Mouse (Mus musculus) G1E (cell line): Measurements from ENCODE around the gene Lrmda. TPM values are rescaled to one million over a fixed set of nuclear protein-coding genes. Genes with fewer than 3 reads are reported as not detected.

Source experiments
- ATAC-seq: 2 replicates; pipeline ENCODE4 v1.8.0; 2016; ENCODE audit warnings: mild to moderate bottlenecking; ENCODE audit not compliant: insufficient number of reproducible peaks, poor library complexity, low FRiP score, severe bottlenecking; ENCODE audit errors: extremely low read depth
- DNase-seq: peaks from one replicate; pipeline ENCODE4 v3.0.0; 2012; ENCODE audit warnings: low spot score
- H3K27me3 ChIP-seq: 2 replicates; pipeline ENCODE4 v1.6.1; 2012; ENCODE audit warnings: mild to moderate bottlenecking, low read length, inconsistent platforms; ENCODE audit not compliant: insufficient read depth
- H3K36me3 ChIP-seq: replicated peaks from 2 replicates; pipeline ENCODE3; 2012; ENCODE audit warnings: mild to moderate bottlenecking, inconsistent platforms
- H3K4me1 ChIP-seq: 2 replicates; pipeline ENCODE4 v1.6.1; 2012; ENCODE audit warnings: low read depth, low read length, inconsistent platforms, mixed read lengths; ENCODE audit not compliant: insufficient read depth
- H3K4me3 ChIP-seq: 2 replicates; pipeline ENCODE4 v1.5.1; 2012; ENCODE audit warnings: low read depth, mild to moderate bottlenecking, inconsistent platforms, low read length, moderate library complexity, mixed read lengths
- H3K9me3 ChIP-seq: replicated peaks from 2 replicates; pipeline ENCODE4 v1.6.1; 2012; ENCODE audit warnings: inconsistent platforms
- CTCF ChIP-seq: IDR thresholded peaks from 2 replicates; pipeline ENCODE4 v1.5.1; 2012; ENCODE audit warnings: low read depth, low read length, inconsistent platforms, mixed read lengths
- GATA1 ChIP-seq: IDR thresholded peaks from 2 replicates; pipeline ENCODE4 v1.6.1; 2012; ENCODE audit warnings: borderline replicate concordance, low read length, inconsistent platforms, mixed read lengths
- GATA2 ChIP-seq: IDR thresholded peaks from 2 replicates; pipeline ENCODE4 v1.6.1; 2012; ENCODE audit warnings: low read depth, low read length, inconsistent platforms, borderline replicate concordance
- POLR2AphosphoS5 ChIP-seq: IDR thresholded peaks from 2 replicates; pipeline ENCODE4 v1.6.1; 2012; ENCODE audit warnings: low read depth, low read length, inconsistent platforms; ENCODE audit not compliant: insufficient replicate concordance
- TAL1 ChIP-seq: conservative IDR thresholded peaks from 2 replicates; pipeline ENCODE4 v1.6.1; 2012; ENCODE audit warnings: low read depth, low read length, inconsistent platforms, mixed read lengths
- polyA plus RNA-seq: library from polyadenylated mRNA; stranded (reverse); fragments of >175 nt; gene quantifications from 2 replicates; pipeline ENCODE4 v1.2.3, GENCODE M21; 2012
- total RNA-seq, 2 experiments: library from RNA; stranded (forward) in 1 of 2; stranded (reverse) in 1 of 2; fragments of 200-1000 nt in 1 of 2; fragments of >200 nt in 1 of 2; fragmentation: Nextera tagmentation in 1 of 2; gene quantifications; 2 replicates each; pipeline ENCODE4 v1.2.3; 2014 to 2017

Gene Lrmda
- total and polyA plus RNA-seq, 3 experiments: not detected

- no peak for DNase-seq
- TF ChIP-seq CTCF (no peak), GATA2 (no peak), TAL1 (no peak), GATA1 (no peak), POLR2AphosphoS5 (no peak)
- no peak overlapping the region for H3K4me3 ChIP-seq
- no peaks in the 10 kb centered on the region for H3K4me1 ChIP-seq
- H3K36me3 ChIP-seq: no peaks in the 10 kb centered on the region
- no peak for ATAC-seq
- H3K27me3 ChIP-seq: peaks cover 7% of the 10 kb centered on the region; the same call in 1 of the 2 replicates
- no peaks in the 10 kb centered on the region for H3K9me3 ChIP-seq
Observed at GRCm38 (mm10) chr14:21999588-21999987, 19.9 kb upstream of the Lrmda start.

GRCm38 (mm10) chr14:22003231-22003630, 16.3 kb upstream of the Lrmda start:
- H3K27me3 ChIP-seq: no peaks in the 10 kb centered on the region
- H3K36me3 ChIP-seq: no peaks in the 10 kb centered on the region
- H3K4me1 ChIP-seq: no peaks in the 10 kb centered on the region
- ATAC-seq: no peak
- H3K9me3 ChIP-seq: no peaks in the 10 kb centered on the region
- no peak for TF ChIP-seq CTCF
- TF ChIP-seq GATA2: no peak
- no peak for TF ChIP-seq TAL1
- TF ChIP-seq POLR2AphosphoS5: no peak
- TF ChIP-seq GATA1: no peak
- no peak overlapping the region for H3K4me3 ChIP-seq
- no peak for DNase-seq

GRCm38 (mm10) chr14:22003631-22004030, 15.9 kb upstream of the Lrmda start:
- Histone ChIP-seq H3K36me3 (no peaks in the 10 kb centered on the region), H3K9me3 (no peaks in the 10 kb centered on the region), H3K4me3 (no peak overlapping the region), H3K4me1 (no peaks in the 10 kb centered on the region), H3K27me3 (no peaks in the 10 kb centered on the region)
- TF ChIP-seq GATA2 (no peak), TAL1 (no peak), GATA1 (no peak), POLR2AphosphoS5 (no peak), CTCF (no peak)
- no peak for ATAC-seq
- DNase-seq: no peak

GRCm38 (mm10) chr14:22004943-22005342, 14.6 kb upstream of the Lrmda start:
- Histone ChIP-seq H3K36me3 (no peaks in the 10 kb centered on the region), H3K27me3 (no peaks in the 10 kb centered on the region), H3K9me3 (no peaks in the 10 kb centered on the region), H3K4me3 (no peak overlapping the region), H3K4me1 (no peaks in the 10 kb centered on the region)
- ATAC-seq (no peak), DNase-seq (no peak)
- TF ChIP-seq CTCF (no peak), TAL1 (no peak), POLR2AphosphoS5 (no peak), GATA2 (no peak), GATA1 (no peak)

GRCm38 (mm10) chr14:22007006-22007405, 12.5 kb upstream of the Lrmda start:
- H3K27me3 ChIP-seq: no peaks in the 10 kb centered on the region
- no peak for TF ChIP-seq TAL1
- no peak for TF ChIP-seq POLR2AphosphoS5
- TF ChIP-seq GATA2: no peak
- no peak for TF ChIP-seq CTCF
- TF ChIP-seq GATA1: no peak
- no peaks in the 10 kb centered on the region for H3K4me1 ChIP-seq
- DNase-seq (no peak), ATAC-seq (no peak)
- no peaks in the 10 kb centered on the region for H3K9me3 ChIP-seq
- H3K4me3 ChIP-seq: no peak overlapping the region
- no peaks in the 10 kb centered on the region for H3K36me3 ChIP-seq

GRCm38 (mm10) chr14:22014315-22014714, 5.2 kb upstream of the Lrmda start:
- Histone ChIP-seq H3K36me3 (no peaks in the 10 kb centered on the region), H3K4me1 (no peaks in the 10 kb centered on the region), H3K9me3 (no peaks in the 10 kb centered on the region), H3K27me3 (no peaks in the 10 kb centered on the region), H3K4me3 (no peak overlapping the region)
- DNase-seq (no peak), ATAC-seq (no peak)
- TF ChIP-seq POLR2AphosphoS5 (no peak), CTCF (no peak), GATA2 (no peak), GATA1 (no peak), TAL1 (no peak)

- no peaks in the 10 kb centered on the region for H3K4me1 ChIP-seq
- H3K9me3 ChIP-seq: no peaks in the 10 kb centered on the region
- no peak overlapping the region for H3K4me3 ChIP-seq
- H3K27me3 ChIP-seq: no peaks in the 10 kb centered on the region
- ATAC-seq: no peak
- TF ChIP-seq GATA1 (no peak), POLR2AphosphoS5 (no peak), GATA2 (no peak), CTCF (no peak), TAL1 (no peak)
- DNase-seq: no peak
- no peaks in the 10 kb centered on the region for H3K36me3 ChIP-seq
Observed at GRCm38 (mm10) chr14:22014781-22015180, 4.7 kb upstream of the Lrmda start.
